Mouse (Mus musculus) hindbrain, embryonic 10.5 days (tissue): ENCODE results near the gene Dhtkd1. TPM values are rescaled to one million over a fixed set of nuclear protein-coding genes. Genes with fewer than 3 reads are reported as not detected.

ENCODE experiments used
- DNase-seq: peaks from one replicate; pipeline ENCODE4 v3.0.0-alpha.2; 2017; ENCODE audit warnings: low spot score
- H3K27ac ChIP-seq: fragments of 300-500 bp; sonication (generic); 2 replicates; pipeline ENCODE4 v1.5.1; 2016; ENCODE audit warnings: mild to moderate bottlenecking, moderate library complexity
- H3K27me3 ChIP-seq: fragments of 300-500 bp; sonication (generic); 2 replicates; pipeline ENCODE4 v1.6.1; 2016; ENCODE audit warnings: mild to moderate bottlenecking; ENCODE audit not compliant: poor library complexity, insufficient read depth, severe bottlenecking
- H3K36me3 ChIP-seq: fragments of 300-500 bp; sonication (generic); 2 replicates; pipeline ENCODE4 v1.6.1; 2016; ENCODE audit warnings: mild to moderate bottlenecking, moderate library complexity
- H3K4me1 ChIP-seq: fragments of 300-500 bp; sonication (generic); replicated peaks from 2 replicates; pipeline ENCODE4 v1.6.1; 2016; ENCODE audit warnings: mild to moderate bottlenecking
- H3K4me3 ChIP-seq: fragments of 300-500 bp; sonication (generic); 2 replicates; pipeline ENCODE4 v1.5.1; 2016; ENCODE audit warnings: mild to moderate bottlenecking, moderate library complexity
- H3K9me3 ChIP-seq: fragments of 300-500 bp; sonication (generic); 2 replicates; pipeline ENCODE4 v1.6.1; 2016; ENCODE audit warnings: mild to moderate bottlenecking, moderate library complexity
- WGBS: fragments of 180-500 bp; shearing (Covaris S2); methylation state at CpG from one replicate; pipeline ENCODE4 v1.1.7; 2016; 5-methylcytosine and 5-hydroxymethylcytosine counted together
- polyA plus RNA-seq: library from polyadenylated mRNA; unstranded; fragments of >200 nt; fragmentation: Nextera tagmentation; extraction: Ambion mirVana; gene quantifications from 2 replicates; pipeline ENCODE4 v1.2.1, GENCODE M21; 2016

The Dhtkd1 gene
- polyA plus RNA-seq, 1 experiment from 2014 or later: 3.8 TPM

GRCm38 (mm10) chr2:5923786-5924185 is 18.8 kb downstream of the Dhtkd1 start:
- no peak overlapping the region for H3K27ac ChIP-seq
- WGBS: 73% methylated on average over 9 of the region's 9 CpGs
- peak; percentile 23 for DNase-seq
- no peaks in the 10 kb centered on the region for H3K9me3 ChIP-seq
- no peaks in the 10 kb centered on the region for H3K27me3 ChIP-seq
- no peaks in the 10 kb centered on the region for H3K4me1 ChIP-seq
- H3K36me3 ChIP-seq: peaks cover 36% of the 10 kb centered on the region
- H3K4me3 ChIP-seq: no peak overlapping the region

- Histone ChIP-seq H3K4me1 (no peaks in the 10 kb centered on the region), H3K9me3 (no peaks in the 10 kb centered on the region), H3K27me3 (no peaks in the 10 kb centered on the region), H3K27ac (no peak overlapping the region), H3K36me3 (peaks cover 30% of the 10 kb centered on the region), H3K4me3 (no peak overlapping the region)
- WGBS: 88% methylated on average over 6 of the region's 6 CpGs
- DNase-seq: no peak
Observed at GRCm38 (mm10) chr2:5922823-5923222, 19.8 kb downstream of the Dhtkd1 start.

GRCm38 (mm10) chr2:5911282-5911965 is 31.2 kb downstream of the Dhtkd1 start:
- no peak overlapping the region for H3K27ac ChIP-seq
- WGBS: 72% methylated on average over 16 of the region's 16 CpGs
- no peak for DNase-seq
- H3K4me3 ChIP-seq: no peak overlapping the region
- H3K36me3 ChIP-seq: peaks cover 10% of the 10 kb centered on the region
- no peaks in the 10 kb centered on the region for H3K4me1 ChIP-seq
- H3K9me3 ChIP-seq: no peaks in the 10 kb centered on the region
- H3K27me3 ChIP-seq: no peaks in the 10 kb centered on the region

DNA sequence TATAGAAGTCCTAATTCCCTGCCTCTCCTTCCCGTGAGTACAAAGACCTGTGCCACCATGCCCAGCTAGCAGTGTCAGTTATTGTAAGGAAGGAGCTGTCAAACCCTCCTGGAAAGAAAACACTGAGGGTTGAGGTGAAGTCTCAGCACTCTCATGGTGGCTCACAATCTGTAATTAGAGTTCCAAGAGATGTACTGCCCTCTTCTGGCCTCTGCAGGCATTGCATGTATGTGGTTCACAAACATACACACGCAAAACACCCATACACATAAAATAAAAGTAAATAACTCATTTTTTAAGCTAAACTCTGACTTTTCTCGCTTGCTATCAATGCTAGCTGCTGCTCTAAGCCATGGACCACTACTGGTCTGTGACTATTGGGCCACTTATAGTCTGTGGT is 36.0 kb downstream of the Dhtkd1 start:
- H3K4me1 ChIP-seq: no peaks in the 10 kb centered on the region
- peaks cover 15% of the 10 kb centered on the region; the same call in 1 of the 2 replicates for H3K36me3 ChIP-seq
- DNase-seq: peak; percentile 64
- no peak overlapping the region for H3K4me3 ChIP-seq
- no peak overlapping the region for H3K27ac ChIP-seq
- H3K27me3 ChIP-seq: no peaks in the 10 kb centered on the region
- H3K9me3 ChIP-seq: no peaks in the 10 kb centered on the region
- 46% methylated on average over 3 of the region's 3 CpGs for WGBS

- H3K4me1 ChIP-seq: no peaks in the 10 kb centered on the region
- H3K36me3 ChIP-seq: peaks cover 16% of the 10 kb centered on the region; the same call in 1 of the 2 replicates
- no peak overlapping the region for H3K4me3 ChIP-seq
- no peaks in the 10 kb centered on the region for H3K9me3 ChIP-seq
- no peaks in the 10 kb centered on the region for H3K27me3 ChIP-seq
- no peak for DNase-seq
- no peak overlapping the region for H3K27ac ChIP-seq
- 80% methylated on average over 5 of the region's 5 CpGs for WGBS
Observed at GRCm38 (mm10) chr2:5906092-5906491, 36.5 kb downstream of the Dhtkd1 start.

DNA sequence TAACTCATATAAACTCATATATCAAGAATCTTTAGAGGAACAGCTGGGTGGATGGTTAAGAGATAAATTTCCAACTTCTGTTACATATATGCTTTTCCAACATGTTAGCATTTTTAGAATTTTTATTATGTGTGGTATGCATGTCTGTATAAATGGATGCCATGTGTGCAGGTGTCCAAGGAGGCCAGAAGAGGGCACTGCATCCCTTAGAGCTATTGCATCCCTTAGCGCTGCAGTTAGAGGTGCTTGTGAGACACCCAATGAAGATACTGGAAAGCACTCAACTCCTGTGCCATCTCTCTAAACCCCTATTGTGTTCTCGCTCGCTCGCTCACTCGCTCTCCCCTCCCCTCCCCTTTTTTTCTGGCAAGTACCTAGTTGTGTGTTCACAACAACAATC is 42.4 kb downstream of the Dhtkd1 start:
- Histone ChIP-seq H3K27me3 (no peaks in the 10 kb centered on the region), H3K4me1 (no peaks in the 10 kb centered on the region; the same call in 1 of the 2 replicates), H3K9me3 (no peaks in the 10 kb centered on the region), H3K4me3 (no peak overlapping the region), H3K27ac (no peak overlapping the region), H3K36me3 (peaks cover 23% of the 10 kb centered on the region)
- DNase-seq: no peak
- WGBS: 66% methylated on average over 5 of the region's 5 CpGs

GRCm38 (mm10) chr2:5894843-5895570 is 47.6 kb downstream of the Dhtkd1 start, which contains the start of gene Sec61a2:
Gene Sec61a2 (minus strand): TSS chr2:5895432.
- H3K27ac ChIP-seq: peak within 1 kb of the TSS; percentile 95
- H3K4me1 ChIP-seq: peaks cover 9% of the 10 kb centered on the region; the same call in 1 of the 2 replicates
- H3K9me3 ChIP-seq: no peaks in the 10 kb centered on the region
- WGBS: under 1% methylated on average over 62 of the region's 62 CpGs
- no peaks in the 10 kb centered on the region for H3K27me3 ChIP-seq
- peaks cover 35% of the 10 kb centered on the region for H3K36me3 ChIP-seq
- DNase-seq: peak; percentile 100
- H3K4me3 ChIP-seq: peak within 1 kb of the TSS; percentile 92

- peaks cover 35% of the 10 kb centered on the region for H3K36me3 ChIP-seq
- H3K4me3 ChIP-seq: peak overlapping the region; percentile 92
- peak overlapping the region; percentile 95 for H3K27ac ChIP-seq
- no peaks in the 10 kb centered on the region for H3K27me3 ChIP-seq
- peaks cover 9% of the 10 kb centered on the region; the same call in 1 of the 2 replicates for H3K4me1 ChIP-seq
- no peaks in the 10 kb centered on the region for H3K9me3 ChIP-seq
- WGBS: 55% methylated on average over 11 of the region's 11 CpGs
- DNase-seq: peak; percentile 12
Observed at GRCm38 (mm10) chr2:5894296-5894695, 48.3 kb downstream of the Dhtkd1 start.

DNA sequence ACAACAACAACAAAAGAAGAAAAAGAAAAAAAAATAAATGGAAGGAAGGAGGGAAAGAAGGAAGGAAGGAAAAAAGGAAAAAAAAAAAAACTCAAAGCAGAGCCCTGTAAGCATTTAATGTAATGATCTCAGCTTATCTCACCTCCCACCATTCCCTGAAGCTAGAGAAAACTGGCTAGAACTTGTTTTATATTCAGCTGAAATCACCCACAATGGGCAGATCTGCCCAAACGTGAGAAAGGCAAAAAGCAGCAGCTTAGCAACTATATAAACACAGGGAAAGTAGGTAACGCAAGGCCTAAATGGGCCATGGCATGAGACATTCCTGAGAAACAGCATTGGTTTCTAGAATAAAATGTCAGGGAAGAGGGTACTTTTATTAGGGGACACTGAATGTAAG is 53.2 kb downstream of the Dhtkd1 start:
- no peak for DNase-seq
- Histone ChIP-seq H3K27me3 (no peaks in the 10 kb centered on the region), H3K4me3 (no peak overlapping the region), H3K27ac (no peak overlapping the region), H3K4me1 (peaks cover 8% of the 10 kb centered on the region; the same call in 1 of the 2 replicates), H3K36me3 (peaks cover 72% of the 10 kb centered on the region), H3K9me3 (no peaks in the 10 kb centered on the region)
- 78% methylated on average over 2 of the region's 2 CpGs for WGBS

DNA sequence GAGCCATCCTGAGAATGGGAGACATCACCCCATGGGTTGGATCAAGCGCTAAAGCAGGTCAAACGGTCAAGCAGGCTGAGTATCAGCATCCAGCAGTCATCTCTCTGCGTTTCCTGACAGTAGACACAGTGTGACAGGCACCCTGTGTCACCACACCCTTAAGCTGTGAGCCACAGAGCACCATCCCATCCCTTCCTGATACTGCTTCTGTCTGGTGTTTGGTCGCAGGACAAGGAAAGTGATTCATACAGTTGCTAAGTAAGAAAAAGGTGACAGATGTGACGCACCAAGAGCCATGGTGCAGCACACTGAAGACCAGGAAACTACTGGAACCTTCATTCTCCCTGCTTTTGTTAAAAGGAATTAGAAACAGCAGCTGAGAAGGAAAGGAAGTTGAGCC is 53.7 kb downstream of the Dhtkd1 start:
- 90% methylated on average over 5 of the region's 5 CpGs for WGBS
- H3K27ac ChIP-seq: no peak overlapping the region
- peaks cover 76% of the 10 kb centered on the region for H3K36me3 ChIP-seq
- H3K4me1 ChIP-seq: 0 out of 2 replicates have a peak, but pooled peaks cover 4% of the 10 kb centered on the region
- no peak overlapping the region for H3K4me3 ChIP-seq
- H3K27me3 ChIP-seq: no peaks in the 10 kb centered on the region
- no peak for DNase-seq
- no peaks in the 10 kb centered on the region for H3K9me3 ChIP-seq

GRCm38 (mm10) chr2:5877446-5877845 is 65.1 kb downstream of the Dhtkd1 start:
- Histone ChIP-seq H3K4me1 (no peaks in the 10 kb centered on the region), H3K9me3 (no peaks in the 10 kb centered on the region), H3K4me3 (no peak overlapping the region), H3K36me3 (peaks cover 95% of the 10 kb centered on the region), H3K27ac (no peak overlapping the region), H3K27me3 (no peaks in the 10 kb centered on the region)
- 79% methylated on average over 3 of the region's 3 CpGs for WGBS
- DNase-seq: no peak

GRCm38 (mm10) chr2:5869746-5870145 is 72.8 kb downstream of the Dhtkd1 start:
- no peaks in the 10 kb centered on the region for H3K9me3 ChIP-seq
- H3K4me3 ChIP-seq: no peak overlapping the region
- H3K27ac ChIP-seq: no peak overlapping the region
- no peaks in the 10 kb centered on the region for H3K4me1 ChIP-seq
- DNase-seq: no peak
- no peaks in the 10 kb centered on the region for H3K27me3 ChIP-seq
- peaks cover 87% of the 10 kb centered on the region for H3K36me3 ChIP-seq
- 92% methylated on average over 5 of the region's 5 CpGs for WGBS

- peaks cover 86% of the 10 kb centered on the region for H3K36me3 ChIP-seq
- no peak overlapping the region for H3K4me3 ChIP-seq
- no peak for DNase-seq
- WGBS: 88% methylated on average over 2 of the region's 2 CpGs
- no peaks in the 10 kb centered on the region for H3K4me1 ChIP-seq
- no peaks in the 10 kb centered on the region for H3K9me3 ChIP-seq
- H3K27me3 ChIP-seq: no peaks in the 10 kb centered on the region
- no peak overlapping the region for H3K27ac ChIP-seq
Observed at GRCm38 (mm10) chr2:5867681-5868080, 74.9 kb downstream of the Dhtkd1 start.
